Mouse (Mus musculus): ENCODE results near the gene Fkbp5.
A peak's percentile ranks its signal among the peaks of the same experiment; 100 is the strongest.

Gene Fkbp5

GRCm38 (mm10) chr17:28502196-28502821 is 15.0 kb downstream of the Fkbp5 start:
- DNase-seq: no peak

DNA sequence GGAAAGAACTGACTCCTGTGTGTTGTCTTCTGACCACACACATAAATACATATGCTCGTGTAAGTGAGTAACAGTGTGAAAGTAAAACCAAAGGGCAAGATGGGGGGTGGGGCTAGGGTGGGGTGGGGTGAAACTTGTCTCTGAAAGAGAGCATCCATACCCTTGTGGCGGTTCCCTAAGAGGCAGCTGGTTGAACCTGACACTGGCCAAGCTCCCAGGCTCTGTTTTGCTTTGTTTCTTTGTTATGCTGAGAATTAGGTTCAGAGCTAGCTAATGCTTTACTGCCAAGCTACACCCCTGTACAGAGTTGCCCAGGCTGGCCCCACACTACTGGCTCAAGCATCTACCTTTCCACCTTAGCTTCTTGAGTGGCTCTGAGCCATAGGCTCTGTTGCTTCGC is 16.9 kb downstream of the Fkbp5 start:
- no peak for DNase-seq

DNA sequence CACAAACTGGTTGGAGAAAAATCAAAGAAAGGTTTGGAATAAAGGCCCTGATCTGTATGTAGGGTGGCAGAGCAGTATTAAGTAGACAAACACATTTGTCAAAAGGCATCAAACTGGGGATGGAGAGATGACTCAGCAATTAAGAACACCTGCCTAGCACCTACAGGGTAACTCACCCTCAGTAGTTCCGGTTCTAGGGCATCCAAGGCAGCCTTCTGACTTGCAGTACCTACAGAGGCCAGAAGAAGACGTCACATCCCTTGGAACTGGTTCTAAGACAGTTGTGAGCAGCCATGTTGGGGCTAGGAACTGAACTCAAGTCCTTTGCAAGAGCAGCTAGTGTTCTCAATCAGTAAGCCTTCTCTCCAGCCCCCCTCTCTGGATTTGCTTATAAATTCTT is 18.1 kb downstream of the Fkbp5 start:
- DNase-seq: no peak

GRCm38 (mm10) chr17:28495832-28496231 is 21.5 kb downstream of the Fkbp5 start:
- no peak for DNase-seq

DNA sequence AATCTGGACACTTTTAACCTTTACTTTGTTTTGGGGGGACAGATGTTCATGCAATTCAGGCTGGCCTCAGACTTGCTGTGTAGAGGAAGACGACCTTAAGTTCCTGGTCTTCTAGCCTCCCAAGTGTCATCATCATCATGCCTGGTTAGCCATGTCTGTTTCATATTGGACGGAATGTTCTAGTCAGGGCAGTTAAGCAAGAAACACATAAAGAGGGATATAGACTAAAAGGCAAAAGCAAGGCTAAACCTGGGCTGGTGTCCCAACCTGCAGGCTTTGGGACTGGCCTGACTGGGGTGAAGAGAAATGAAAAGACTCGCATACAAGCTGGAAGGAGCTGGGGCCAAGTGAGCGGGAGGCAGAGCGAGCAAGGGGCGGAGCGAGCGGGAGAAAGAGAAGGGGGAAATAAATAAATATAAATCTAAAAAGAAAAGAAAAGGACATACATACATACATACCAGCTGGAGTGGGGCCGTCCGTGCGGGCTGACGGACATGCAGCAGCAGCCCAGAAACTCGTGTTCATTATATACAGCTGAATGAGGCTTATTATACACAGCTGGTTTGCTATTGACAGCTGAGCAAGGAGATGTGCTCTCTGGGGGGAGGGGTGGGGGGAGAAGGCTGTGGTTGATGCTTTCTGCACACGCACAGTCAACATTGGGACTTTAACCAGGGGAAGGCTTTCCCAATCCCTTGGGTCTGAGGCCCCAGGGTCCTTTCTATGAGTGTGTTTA is 26.1 kb downstream of the Fkbp5 start:
- DNase-seq: no peak

DNA sequence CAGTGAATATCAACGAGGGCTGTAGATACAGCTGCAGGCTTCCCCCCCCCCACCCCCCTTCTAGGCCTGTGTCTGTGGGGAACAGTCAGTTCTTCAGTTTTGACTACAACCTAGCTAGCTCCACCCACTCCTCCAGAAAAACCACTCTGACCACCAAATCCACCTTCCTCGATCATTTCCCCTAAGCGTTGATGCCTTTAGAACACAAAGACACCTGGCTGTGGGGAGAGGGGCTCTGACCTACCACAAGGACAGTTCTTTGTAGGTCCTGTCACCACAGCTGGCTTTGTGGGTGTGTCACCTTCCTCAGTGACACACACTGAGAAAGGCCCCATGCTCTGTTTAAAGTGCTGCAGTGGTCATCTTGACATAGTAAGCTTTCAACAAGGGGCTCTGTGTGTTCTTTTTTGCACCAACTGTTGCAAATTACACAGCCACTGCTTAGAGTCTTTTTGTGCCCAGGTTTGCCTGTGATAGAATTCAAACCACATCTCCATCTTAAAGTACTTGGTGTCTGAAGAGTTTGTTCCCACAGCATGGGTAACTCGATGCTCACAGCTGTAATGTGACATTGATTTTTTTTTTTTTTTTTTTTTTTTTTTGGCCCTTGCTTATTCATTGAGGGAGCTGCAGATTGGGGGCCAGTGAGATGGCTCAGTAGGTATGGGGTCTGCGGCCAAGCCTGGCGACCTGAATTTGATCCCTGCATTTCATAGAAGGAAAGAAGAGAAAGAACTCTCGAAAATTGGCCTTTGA is 28.9 kb downstream of the Fkbp5 start:
- peak; percentile 58 to 63 for DNase-seq

GRCm38 (mm10) chr17:28487584-28488257 is 29.6 kb downstream of the Fkbp5 start:
- peak in 1 of 2 experiments; percentile 52 for DNase-seq

DNA sequence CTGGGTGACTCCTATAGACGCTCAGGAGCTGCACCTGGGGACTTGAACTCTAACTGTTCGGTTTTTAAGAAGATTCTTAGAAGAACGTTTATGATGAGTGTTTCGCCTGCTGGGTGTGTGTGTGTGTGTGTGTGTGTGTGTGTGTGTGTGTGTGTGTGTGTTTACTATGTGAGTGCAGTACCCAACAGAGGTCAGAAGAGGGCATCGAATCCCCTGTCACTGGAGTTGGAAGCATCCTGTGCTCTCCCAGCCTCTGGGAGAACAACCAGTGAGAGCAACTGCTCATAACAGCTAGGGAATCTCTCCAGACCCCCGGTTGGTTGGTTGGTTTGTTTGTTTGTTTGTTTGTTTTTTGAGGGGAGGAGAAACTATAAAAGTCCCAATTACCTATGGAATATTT is 30.6 kb downstream of the Fkbp5 start:
- DNase-seq: no peak

DNA sequence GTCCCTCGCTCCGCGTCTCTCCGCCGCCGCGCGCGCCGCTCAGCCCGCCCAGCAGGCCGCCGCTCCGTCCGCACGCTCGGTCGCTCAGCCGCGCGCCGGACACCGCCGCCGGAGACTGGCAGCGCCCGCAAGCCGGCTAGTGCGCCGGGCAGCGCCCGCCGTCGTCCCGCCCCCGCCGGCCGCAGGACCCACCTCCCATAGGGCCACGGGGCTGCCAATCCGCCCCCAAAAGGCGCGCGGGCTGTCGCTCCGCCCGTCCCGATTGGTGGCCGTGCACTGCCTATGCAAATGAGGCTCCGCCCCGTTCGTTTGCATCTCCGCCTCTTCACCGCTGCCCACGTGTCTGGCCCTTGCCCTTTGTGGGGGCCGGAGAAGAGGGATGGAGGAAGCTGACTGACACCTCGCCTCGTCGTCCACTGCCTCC is 31.3 kb downstream of the Fkbp5 start:
- DNase-seq: peak; percentile 97 to 98

DNA sequence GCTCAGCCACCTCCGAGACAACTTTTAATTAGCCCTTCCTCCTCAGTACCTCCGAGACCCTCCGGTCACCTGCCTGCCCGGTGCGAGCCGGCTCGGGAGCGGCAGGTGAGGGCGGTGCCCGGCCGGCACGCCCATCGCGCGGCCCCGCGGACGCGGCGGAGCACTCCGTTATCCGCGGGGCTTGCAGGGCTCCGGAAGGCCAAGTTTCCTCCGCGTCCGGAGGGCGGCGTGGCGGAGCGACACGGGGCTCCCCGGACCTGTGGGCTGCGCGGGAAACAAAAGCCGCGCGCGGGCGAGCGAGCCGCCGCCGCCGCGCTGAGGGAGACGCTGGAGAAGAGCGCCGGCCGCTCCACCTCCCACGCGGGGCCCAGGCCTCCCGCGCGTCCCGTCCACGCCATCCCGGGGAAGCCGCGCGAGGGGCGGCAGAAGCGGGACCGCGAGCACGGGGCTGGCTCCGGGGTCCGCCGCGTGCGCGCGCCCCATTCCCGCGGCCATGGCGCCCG is 31.8 kb downstream of the Fkbp5 start:
- peak; percentile 72 to 79 for DNase-seq

DNA sequence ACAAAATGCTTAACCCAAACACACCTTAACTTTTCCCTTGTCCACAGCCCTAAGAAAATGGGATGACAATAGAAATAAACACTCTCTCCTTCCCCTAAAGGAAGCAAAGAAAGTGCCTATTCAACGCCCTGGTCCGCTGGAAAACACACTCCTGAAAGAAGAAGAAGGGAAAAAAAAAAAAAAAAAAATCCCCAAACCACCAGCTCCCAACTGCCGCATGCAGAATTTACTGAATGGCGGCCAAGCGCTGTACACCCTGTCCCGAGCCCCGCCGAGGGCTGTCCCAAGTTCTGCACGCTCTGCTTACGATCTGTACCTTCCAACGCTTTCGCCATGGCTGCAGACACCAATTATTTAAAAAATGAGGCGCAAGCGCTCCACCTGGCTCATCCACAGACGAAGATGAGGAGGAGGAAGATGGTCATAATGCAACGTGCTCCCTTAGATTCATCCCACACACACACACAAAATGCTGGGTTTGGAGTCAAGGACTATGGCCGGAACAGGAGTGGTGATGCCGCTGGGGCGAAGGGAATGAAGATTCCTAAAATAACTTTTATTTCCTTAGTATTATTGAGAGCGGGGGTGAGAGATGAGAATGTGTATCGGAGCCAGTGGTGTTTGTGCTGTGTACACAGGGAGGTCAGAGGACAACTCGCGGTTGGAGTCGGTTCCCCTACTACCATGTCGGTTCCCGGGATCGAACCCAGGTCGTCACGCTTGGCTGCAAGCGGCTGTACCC is 32.5 kb downstream of the Fkbp5 start:
- peak; percentile 49 to 72 for DNase-seq

- DNase-seq: no peak
Measured at GRCm38 (mm10) chr17:28477421-28477820, 39.9 kb downstream of the Fkbp5 start.

DNA sequence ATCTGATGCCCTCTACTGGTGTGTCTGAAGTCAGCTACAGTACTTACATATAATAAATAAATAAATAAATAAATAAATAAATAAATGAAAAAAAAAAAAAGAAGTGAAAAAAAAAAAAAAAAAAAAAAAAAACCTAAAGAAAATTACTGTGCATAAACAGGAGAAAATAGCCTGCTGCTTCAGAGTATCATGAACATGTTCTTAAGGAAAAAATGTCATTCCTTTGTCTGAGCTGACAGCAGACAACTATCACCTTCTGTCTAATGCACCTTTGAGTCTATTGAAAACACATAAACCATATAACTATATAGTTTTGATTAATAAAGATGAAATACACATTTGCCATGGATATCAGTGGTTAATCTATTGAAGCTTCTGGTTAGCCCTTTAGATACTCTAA is 40.9 kb downstream of the Fkbp5 start:
- no peak for DNase-seq

GRCm38 (mm10) chr17:28475593-28476325 is 41.6 kb downstream of the Fkbp5 start:
- DNase-seq: peak in 1 of 2 experiments; percentile 49

DNA sequence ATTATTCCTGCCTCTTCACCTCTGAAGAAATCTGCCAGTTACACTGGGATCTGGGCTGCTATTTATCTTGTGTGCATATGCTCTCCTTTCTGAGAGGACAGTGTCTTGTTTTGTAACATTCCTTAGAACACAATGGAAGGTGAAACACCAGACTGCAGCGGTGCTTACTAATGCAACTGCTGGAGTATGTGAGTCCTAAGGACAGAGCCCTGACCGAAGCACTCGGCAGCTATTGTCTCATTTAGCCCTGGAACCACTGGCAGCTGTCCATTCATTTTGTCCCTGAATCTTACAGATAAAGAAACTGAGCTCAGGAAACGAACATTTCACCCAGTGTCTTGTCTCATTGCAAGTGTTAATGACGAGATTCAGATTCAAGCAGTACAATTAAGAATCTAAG is 44.6 kb downstream of the Fkbp5 start:
- no peak for DNase-seq

- no peak for DNase-seq
Measured at GRCm38 (mm10) chr17:28470876-28471275, 46.5 kb downstream of the Fkbp5 start.

- peak; percentile 62 to 64 for DNase-seq
Measured at GRCm38 (mm10) chr17:28467749-28468148, 49.6 kb downstream of the Fkbp5 start.

DNA sequence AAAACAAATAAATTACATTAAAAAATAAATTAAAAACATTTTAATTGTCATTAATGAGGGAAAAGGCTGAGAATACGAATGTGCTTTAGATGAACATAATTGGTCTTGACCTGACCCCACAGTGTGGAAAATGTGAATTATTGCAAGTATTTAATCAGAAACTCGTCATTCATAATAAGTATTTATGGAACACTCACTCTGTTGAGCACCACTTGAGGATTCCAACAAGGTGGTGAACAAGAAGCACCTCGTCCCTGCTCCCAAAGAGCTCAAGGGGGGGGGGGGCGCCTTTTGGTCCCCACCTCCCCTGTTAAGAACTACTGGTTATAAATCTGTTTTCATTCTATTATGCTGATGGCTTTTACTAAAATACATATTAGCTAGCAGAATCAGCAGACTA is 51.4 kb downstream of the Fkbp5 start:
- DNase-seq: no peak

- peak; percentile 48 to 69 for DNase-seq
Measured at GRCm38 (mm10) chr17:28463701-28464443, 53.5 kb downstream of the Fkbp5 start.

GRCm38 (mm10) chr17:28460388-28460787 is 56.9 kb downstream of the Fkbp5 start:
- no peak for DNase-seq

GRCm38 (mm10) chr17:28455098-28455497 is 62.2 kb downstream of the Fkbp5 start:
- DNase-seq: peak in 1 of 2 experiments; percentile 53
